11 mouse cellular contexts compared by ENCODE assay signal in the genomic region with DNA sequence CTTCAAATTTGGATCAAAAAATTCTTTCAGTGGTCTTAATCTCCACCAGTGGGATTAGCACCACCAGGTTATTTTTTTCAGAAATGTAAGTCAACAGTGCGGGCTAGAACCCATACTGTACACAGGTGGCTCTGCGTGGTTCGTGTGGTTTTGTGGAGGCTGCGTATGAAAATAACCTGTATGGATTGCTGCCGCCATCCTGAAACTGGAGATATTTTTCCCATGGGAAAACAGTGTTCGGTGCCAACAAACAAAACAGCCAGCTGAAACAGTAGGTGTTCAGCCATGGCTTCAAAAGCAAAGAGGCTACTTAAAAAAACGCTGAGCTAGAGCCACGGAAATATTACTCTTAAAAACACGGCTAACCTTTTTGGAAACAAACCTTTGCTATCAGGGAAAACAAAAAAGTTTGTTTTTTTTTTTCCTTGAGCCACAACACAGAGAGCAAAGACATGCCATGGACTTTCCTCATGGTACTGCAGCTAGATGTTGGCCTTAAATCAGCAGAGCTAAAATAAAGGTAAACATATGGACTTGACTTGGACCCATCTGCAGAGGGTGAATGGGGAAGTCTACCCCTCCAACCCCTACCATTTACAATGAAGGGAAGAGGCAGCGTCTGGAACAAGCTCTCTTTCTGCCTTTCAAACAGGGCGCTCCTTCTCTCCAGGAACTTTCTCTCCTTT. TPM values are rescaled to one million over a fixed set of nuclear protein-coding genes. Genes with fewer than 3 reads are reported as not detected.
DNase-seq lines count a peak whose midpoint lies in the region; ATAC-seq and TF ChIP-seq lines count a peak whose summit lies in the region.
"Had no signal": no experiment of that assay in that cellular context is flagged by ENCODE, and none has a peak within 500 bp of the region (broad histone marks: within the 10 kb centered on the region; RNA-seq: fewer than 3 reads in every experiment).

No protein-coding gene starts in this region.

- no peaks in the 10 kb centered on the region for H3K27me3 ChIP-seq in intestine, embryonic 15.5 days (replicated peaks)
- H3K27me3 ChIP-seq in intestine, postnatal 0 days (replicated peaks; ENCODE audit: control insufficient read depth, insufficient read depth, low read length) = no peaks in the 10 kb centered on the region
- H3K27me3 ChIP-seq in embryonic facial prominence, embryonic 11.5 days (ENCODE audit: control insufficient read depth, insufficient read depth, low read length) = no peaks in the 10 kb centered on the region
- no peaks in the 10 kb centered on the region for H3K27me3 ChIP-seq in hindbrain, embryonic 16.5 days (replicated peaks; ENCODE audit: control insufficient read depth, insufficient read depth, low read length)

- H3K9me3 ChIP-seq in intestine, embryonic 15.5 days = no peaks in the 10 kb centered on the region
- no peaks in the 10 kb centered on the region for H3K9me3 ChIP-seq in intestine, postnatal 0 days (ENCODE audit: control insufficient read depth)
- H3K9me3 ChIP-seq in embryonic facial prominence, embryonic 11.5 days (replicated peaks; ENCODE audit: control insufficient read depth, low read length) = no peaks in the 10 kb centered on the region
- H3K9me3 ChIP-seq in hindbrain, embryonic 16.5 days (ENCODE audit: control insufficient read depth, low read length) = no peaks in the 10 kb centered on the region

- H3K9ac ChIP-seq in intestine, embryonic 15.5 days = no peak overlapping the region
- no peak overlapping the region for H3K9ac ChIP-seq in intestine, postnatal 0 days (ENCODE audit: low read depth, low read length)
- H3K9ac ChIP-seq in embryonic facial prominence, embryonic 11.5 days (replicated peaks; ENCODE audit: low read length) = no peak overlapping the region
- no peak overlapping the region for H3K9ac ChIP-seq in hindbrain, embryonic 16.5 days (ENCODE audit: low read depth, low read length)

- H3K27ac ChIP-seq in intestine, embryonic 15.5 days = peak overlapping the region; percentile 6; the same call in 1 of the 2 replicates
- no peak overlapping the region for H3K27ac ChIP-seq in intestine, postnatal 0 days (ENCODE audit: low read depth, low read length)
- peak overlapping the region; percentile 69 for H3K27ac ChIP-seq in embryonic facial prominence, embryonic 11.5 days (replicated peaks; ENCODE audit: low read depth, low read length)
- H3K27ac ChIP-seq in hindbrain, embryonic 16.5 days (ENCODE audit: low read depth, low read length) = peak overlapping the region; percentile 63

- TF ChIP-seq CTCF in intestine, postnatal 0 days (IDR thresholded peaks at IDR 0.05; ENCODE audit: low read depth) = no peak

- H3K4me2 ChIP-seq in intestine, embryonic 15.5 days (replicated peaks) = no peak overlapping the region; the same call in 1 of the 2 replicates
- H3K4me2 ChIP-seq in intestine, postnatal 0 days (replicated peaks; ENCODE audit: low read depth) = no peak overlapping the region
- no peak overlapping the region for H3K4me2 ChIP-seq in embryonic facial prominence, embryonic 11.5 days (ENCODE audit: low read depth, low read length)
- no peak overlapping the region for H3K4me2 ChIP-seq in hindbrain, embryonic 16.5 days (ENCODE audit: low read length)

- 78% methylated on average over 11 of the region's 11 CpGs for WGBS in intestine, embryonic 15.5 days
- 75% methylated on average over 11 of the region's 11 CpGs for WGBS in intestine, postnatal 0 days
- WGBS in embryonic facial prominence, embryonic 11.5 days = 50% methylated on average over 11 of the region's 11 CpGs
- 68% methylated on average over 11 of the region's 11 CpGs for WGBS in hindbrain, embryonic 16.5 days

- no peak for ATAC-seq in intestine, embryonic 15.5 days
- ATAC-seq in intestine, postnatal 0 days = no peak
- ATAC-seq in embryonic facial prominence, embryonic 11.5 days (replicated peaks; ENCODE audit: insufficient number of reproducible peaks, low FRiP score, low TSS enrichment, low read depth) = peak; percentile 21; the same call in 1 of the 2 replicates
- peak; percentile 60 for ATAC-seq in hindbrain, embryonic 16.5 days

- H3K36me3 ChIP-seq in intestine, embryonic 15.5 days = no peaks in the 10 kb centered on the region
- no peaks in the 10 kb centered on the region for H3K36me3 ChIP-seq in intestine, postnatal 0 days (ENCODE audit: control insufficient read depth, insufficient read depth)
- H3K36me3 ChIP-seq in embryonic facial prominence, embryonic 11.5 days (replicated peaks; ENCODE audit: control insufficient read depth, insufficient read depth, low read depth, low read length) = no peaks in the 10 kb centered on the region
- H3K36me3 ChIP-seq in hindbrain, embryonic 16.5 days (ENCODE audit: control insufficient read depth, insufficient read depth, low read length) = no peaks in the 10 kb centered on the region

- H3K4me1 ChIP-seq in intestine, embryonic 15.5 days (replicated peaks) = peaks cover 23% of the 10 kb centered on the region; the same call in 1 of the 2 replicates
- H3K4me1 ChIP-seq in intestine, postnatal 0 days (replicated peaks; ENCODE audit: control insufficient read depth, insufficient read depth, low read length) = peaks cover 9% of the 10 kb centered on the region
- H3K4me1 ChIP-seq in embryonic facial prominence, embryonic 11.5 days (ENCODE audit: control insufficient read depth, insufficient read depth, low read length) = no peaks in the 10 kb centered on the region; the same call in none of the 2 replicates
- peaks cover 17% of the 10 kb centered on the region for H3K4me1 ChIP-seq in hindbrain, embryonic 16.5 days (ENCODE audit: control insufficient read depth, insufficient read depth, low read depth, low read length)

- H3K4me3 ChIP-seq in intestine, embryonic 15.5 days (replicated peaks) = no peak overlapping the region
- H3K4me3 ChIP-seq in intestine, postnatal 0 days (ENCODE audit: low read depth, low read length) = no peak overlapping the region
- no peak overlapping the region for H3K4me3 ChIP-seq in embryonic facial prominence, embryonic 11.5 days (ENCODE audit: low read depth, low read length)
- no peak overlapping the region for H3K4me3 ChIP-seq in hindbrain, embryonic 16.5 days (ENCODE audit: low read length)

- DNase-seq in cerebellum, adult 11 months = peak; percentile 27
- no peak for DNase-seq in embryonic facial prominence, embryonic 11.5 days (ENCODE audit: low spot score)
- DNase-seq in c-Kit-positive CD71-positive TER-119-positive erythroid progenitor cells, embryonic 14.5 days (ENCODE audit: low spot score) = no peak
- DNase-seq in gastrocnemius, postnatal 10 days = no peak
- no peak for DNase-seq in adrenal gland, postnatal 4 days (ENCODE audit: low spot score in 2 of 2)
- DNase-seq: heart, adult 18-20 months; right cerebral cortex, postnatal 4 days; thymus, postnatal 4 days had no signal

RNA-seq across cellular contexts. Expression of a gene that starts 45.8 kb away (rescaled TPM):
- polyA plus RNA-seq in intestine, embryonic 15.5 days (2015; fragmentation: Nextera tagmentation; extraction: Ambion mirVana) = 136 and 147 TPM in 2 replicates
- polyA plus RNA-seq in intestine, postnatal 0 days (2015; fragmentation: Nextera tagmentation; extraction: Ambion mirVana) = 191 and 203 TPM in 2 replicates
- 146 and 157 TPM in 2 replicates for polyA plus RNA-seq in embryonic facial prominence, embryonic 11.5 days (2014; fragmentation: Nextera tagmentation; extraction: Ambion mirVana)
- 482 and 521 TPM in 2 replicates for polyA plus RNA-seq in hindbrain, embryonic 16.5 days (2015; fragmentation: Nextera tagmentation; extraction: Ambion mirVana)
- 100 to 1,000 TPM; 188 to 221 TPM for total RNA-seq in gastrocnemius, postnatal 10 days (2021)
- total RNA-seq in adrenal gland, postnatal 4 days (2021) = 100 to 1,000 TPM; 403 to 480 TPM

Comparison
In these comparisons a context has a peak if more than half of its experiments do, and no peak if none do; other contexts are left out.
1. ATAC-seq: peak in embryonic facial prominence, embryonic 11.5 days (single experiment) and hindbrain, embryonic 16.5 days (single experiment); none in intestine, embryonic 15.5 days (single experiment) and intestine, postnatal 0 days (single experiment).